ENCODE assay signal across 40 mouse cellular contexts in genomic region chr7:42680081-42680480, GRCm38 (mm10). TPM values are rescaled to one million over a fixed set of nuclear protein-coding genes. Genes with fewer than 3 reads are reported as not detected.
"Had no signal": no experiment of that assay in that cellular context is flagged by ENCODE, and none has a peak within 500 bp of the region (broad histone marks: within the 10 kb centered on the region; RNA-seq: fewer than 3 reads in every experiment).

No protein-coding gene starts in this region.

RNA-seq across cellular contexts. Expression of gene Gm17067, which starts 46.7 kb away (rescaled TPM):
- total RNA-seq: heart, postnatal 10 days; heart, postnatal 14 days; heart, postnatal 25 days; heart, postnatal 36 days; heart, postnatal 4 days; hematopoietic stem cell, adult 5-6 weeks; hindbrain, postnatal 0 days; layer of hippocampus, adult 18-20 months; layer of hippocampus, adult 2 months; layer of hippocampus, adult 8-10 months; layer of hippocampus, postnatal 10 days; layer of hippocampus, postnatal 14 days; layer of hippocampus, postnatal 25 days; layer of hippocampus, postnatal 36 days; left cerebral cortex, adult 18-20 months; left cerebral cortex, adult 2 months had no signal
- polyA plus RNA-seq: heart, embryonic 12.5 days; heart, embryonic 13.5 days; heart, embryonic 14.5 days; heart, embryonic 15.5 days; heart, embryonic 16.5 days; heart, postnatal 0 days; hindbrain, embryonic 10.5 days; hindbrain, embryonic 11.5 days; hindbrain, embryonic 12.5 days; hindbrain, embryonic 13.5 days; hindbrain, embryonic 14.5 days; hindbrain, embryonic 15.5 days; hindbrain, embryonic 16.5 days; hindbrain, postnatal 0 days; inflammation-experienced regulatory T-cells, adult 6 months; intestine, embryonic 14.5 days; intestine, embryonic 15.5 days; intestine, embryonic 16.5 days; intestine, postnatal 0 days; kidney, adult 2 months; kidney, embryonic 14.5 days; kidney, embryonic 15.5 days; kidney, embryonic 16.5 days; kidney, postnatal 0 days; large intestine, adult 2 months had no signal
